Mouse (Mus musculus) lung, embryonic 14.5 days (tissue): ENCODE measurements at regions not wholly inside any gene's neighbourhood (a gene's known extent, or its start where the extent isn't known, plus 50 kb on each side); places are given as distances from the start of the nearest gene placed in this dataset.
A peak's percentile ranks its signal among the peaks of the same experiment; 100 is the strongest.

Source experiments
- ATAC-seq: fragments of 200-750 bp; cut with Nextera tagmentation; 2 replicates; pipeline ENCODE4 v1.8.0; 2017; ENCODE audit warnings: mild to moderate bottlenecking, moderate TSS enrichment, moderate library complexity; ENCODE audit not compliant: insufficient read depth
- DNase-seq: peaks from one replicate; pipeline ENCODE4 v3.0.0-alpha.2; 2015
- H3K27ac ChIP-seq: fragments of 300-500 bp; sonication (generic); 2 replicates; pipeline ENCODE4 v1.5.1; 2014; ENCODE audit warnings: low read depth, mild to moderate bottlenecking, moderate library complexity
- H3K27me3 ChIP-seq: fragments of 300-500 bp; sonication (generic); 2 replicates; pipeline ENCODE4 v1.6.1; 2014; ENCODE audit warnings: low read length, control low read depth; ENCODE audit not compliant: insufficient read depth
- H3K36me3 ChIP-seq: fragments of 300-500 bp; sonication (generic); 2 replicates; pipeline ENCODE4 v1.6.1; 2014; ENCODE audit warnings: control low read depth; ENCODE audit not compliant: insufficient read depth
- H3K4me1 ChIP-seq: fragments of 300-500 bp; sonication (generic); 2 replicates; pipeline ENCODE4 v1.6.1; 2014; ENCODE audit warnings: antibody characterized with exemption, control low read depth; ENCODE audit not compliant: insufficient read depth
- H3K4me2 ChIP-seq: fragments of 300-500 bp; sonication (generic); 2 replicates; pipeline ENCODE4 v1.6.1; 2014; ENCODE audit warnings: mild to moderate bottlenecking
- H3K4me3 ChIP-seq: fragments of 300-500 bp; sonication (generic); 2 replicates; pipeline ENCODE4 v1.5.1; 2014; ENCODE audit warnings: low read depth, low read length
- H3K9ac ChIP-seq: fragments of 300-500 bp; sonication (generic); 2 replicates; pipeline ENCODE4 v1.6.1; 2014
- H3K9me3 ChIP-seq: fragments of 300-500 bp; sonication (generic); 2 replicates; pipeline ENCODE4 v1.6.1; 2016; ENCODE audit warnings: low read depth, low read length, control low read depth
- CTCF ChIP-seq: IDR thresholded peaks from 2 replicates; pipeline ENCODE4 v1.5.1; 2016; ENCODE audit warnings: antibody characterized with exemption, low read depth
- WGBS: fragments of 180-500 bp; shearing (Covaris S2); extraction: QIAGEN DNeasy Blood & Tissue Kit; methylation state at CpG from one replicate; pipeline ENCODE4 v1.1.7; 2014; 5-methylcytosine and 5-hydroxymethylcytosine counted together

- Histone ChIP-seq H3K4me3 (no peak overlapping the region), H3K27ac (no peak overlapping the region), H3K9ac (no peak overlapping the region), H3K4me2 (no peak overlapping the region), H3K4me1 (no peaks in the 10 kb centered on the region), H3K9me3 (peaks cover 4% of the 10 kb centered on the region; the same call in 1 of the 2 replicates), H3K36me3 (no peaks in the 10 kb centered on the region), H3K27me3 (no peaks in the 10 kb centered on the region)
- ATAC-seq (no peak), DNase-seq (no peak)
- 51% methylated on average over 6 of the region's 6 CpGs for WGBS
- TF ChIP-seq CTCF = no peak
These were observed 483.4 kb downstream of the Adam3 start for GRCm38 (mm10) chr8:24242211-24242610.

GRCm38 (mm10) chr8:24240211-24240983, 485.3 kb downstream of the Adam3 start:
- no peaks in the 10 kb centered on the region for H3K4me1 ChIP-seq
- peak; percentile 24 for DNase-seq
- H3K27ac ChIP-seq = no peak overlapping the region
- H3K27me3 ChIP-seq = no peaks in the 10 kb centered on the region
- no peak overlapping the region for H3K4me3 ChIP-seq
- WGBS = 75% methylated on average over 7 of the region's 7 CpGs
- H3K9me3 ChIP-seq = peaks cover 4% of the 10 kb centered on the region; the same call in 1 of the 2 replicates
- TF ChIP-seq CTCF = peak; percentile 62
- H3K4me2 ChIP-seq = no peak overlapping the region
- no peak for ATAC-seq
- H3K36me3 ChIP-seq = no peaks in the 10 kb centered on the region
- H3K9ac ChIP-seq = no peak overlapping the region

- Histone ChIP-seq H3K36me3 (no peaks in the 10 kb centered on the region), H3K27ac (no peak overlapping the region), H3K9ac (no peak overlapping the region), H3K27me3 (no peaks in the 10 kb centered on the region), H3K4me2 (no peak overlapping the region), H3K9me3 (no peaks in the 10 kb centered on the region), H3K4me3 (no peak overlapping the region), H3K4me1 (no peaks in the 10 kb centered on the region)
- no peak for TF ChIP-seq CTCF
- 62% methylated on average over 7 of the region's 7 CpGs for WGBS
- DNase-seq (no peak), ATAC-seq (no peak)
These were observed 490.7 kb downstream of the Adam3 start for GRCm38 (mm10) chr8:24234981-24235380.

- H3K27ac ChIP-seq = no peak overlapping the region
- TF ChIP-seq CTCF = no peak
- no peaks in the 10 kb centered on the region for H3K27me3 ChIP-seq
- no peak for DNase-seq
- H3K4me3 ChIP-seq = no peak overlapping the region
- H3K4me1 ChIP-seq = no peaks in the 10 kb centered on the region
- WGBS = 73% methylated on average over 1 of the region's 1 CpGs
- H3K9me3 ChIP-seq = no peaks in the 10 kb centered on the region
- no peak for ATAC-seq
- no peak overlapping the region for H3K4me2 ChIP-seq
- no peak overlapping the region for H3K9ac ChIP-seq
- no peaks in the 10 kb centered on the region for H3K36me3 ChIP-seq
These were observed 497.5 kb downstream of the Adam3 start for GRCm38 (mm10) chr8:24228148-24228547.

GRCm38 (mm10) chr8:24227331-24228072, 498.1 kb downstream of the Adam3 start:
- Histone ChIP-seq H3K4me1 (no peaks in the 10 kb centered on the region), H3K27me3 (no peaks in the 10 kb centered on the region), H3K9me3 (no peaks in the 10 kb centered on the region), H3K4me3 (no peak overlapping the region), H3K9ac (no peak overlapping the region), H3K27ac (no peak overlapping the region), H3K36me3 (no peaks in the 10 kb centered on the region), H3K4me2 (no peak overlapping the region)
- TF ChIP-seq CTCF = no peak
- no peak for ATAC-seq
- 40% methylated on average over 5 of the region's 5 CpGs for WGBS
- no peak for DNase-seq

GRCm38 (mm10) chr8:24220222-24220621, 505.4 kb downstream of the Adam3 start:
- 54% methylated on average over 8 of the region's 8 CpGs for WGBS
- H3K27ac ChIP-seq = no peak overlapping the region
- H3K9me3 ChIP-seq = no peaks in the 10 kb centered on the region
- H3K36me3 ChIP-seq = no peaks in the 10 kb centered on the region
- no peaks in the 10 kb centered on the region for H3K4me1 ChIP-seq
- H3K4me2 ChIP-seq = no peak overlapping the region
- DNase-seq = no peak
- H3K27me3 ChIP-seq = no peaks in the 10 kb centered on the region
- no peak overlapping the region for H3K9ac ChIP-seq
- no peak for TF ChIP-seq CTCF
- no peak overlapping the region for H3K4me3 ChIP-seq
- ATAC-seq = no peak

GRCm38 (mm10) chr8:24216655-24217054, 509.0 kb downstream of the Adam3 start:
- H3K4me3 ChIP-seq = no peak overlapping the region
- no peak overlapping the region for H3K4me2 ChIP-seq
- ATAC-seq = no peak
- H3K36me3 ChIP-seq = no peaks in the 10 kb centered on the region
- H3K27ac ChIP-seq = no peak overlapping the region
- H3K9ac ChIP-seq = no peak overlapping the region
- no peaks in the 10 kb centered on the region for H3K27me3 ChIP-seq
- DNase-seq = peak; percentile 9
- WGBS = 74% methylated on average over 6 of the region's 6 CpGs
- no peaks in the 10 kb centered on the region for H3K9me3 ChIP-seq
- TF ChIP-seq CTCF = no peak
- no peaks in the 10 kb centered on the region for H3K4me1 ChIP-seq
